Mouse (Mus musculus): ENCODE data around the gene Rfc1. TPM values are rescaled to one million over a fixed set of nuclear protein-coding genes. Genes with fewer than 3 reads are reported as not detected.
A peak's percentile ranks its signal among the peaks of the same experiment; 100 is the strongest.

The Rfc1 gene
- 44.2 and 46.5 TPM in 2 replicates for polyA plus RNA-seq (2015; fragmentation: Nextera tagmentation; extraction: Ambion mirVana)

DNA sequence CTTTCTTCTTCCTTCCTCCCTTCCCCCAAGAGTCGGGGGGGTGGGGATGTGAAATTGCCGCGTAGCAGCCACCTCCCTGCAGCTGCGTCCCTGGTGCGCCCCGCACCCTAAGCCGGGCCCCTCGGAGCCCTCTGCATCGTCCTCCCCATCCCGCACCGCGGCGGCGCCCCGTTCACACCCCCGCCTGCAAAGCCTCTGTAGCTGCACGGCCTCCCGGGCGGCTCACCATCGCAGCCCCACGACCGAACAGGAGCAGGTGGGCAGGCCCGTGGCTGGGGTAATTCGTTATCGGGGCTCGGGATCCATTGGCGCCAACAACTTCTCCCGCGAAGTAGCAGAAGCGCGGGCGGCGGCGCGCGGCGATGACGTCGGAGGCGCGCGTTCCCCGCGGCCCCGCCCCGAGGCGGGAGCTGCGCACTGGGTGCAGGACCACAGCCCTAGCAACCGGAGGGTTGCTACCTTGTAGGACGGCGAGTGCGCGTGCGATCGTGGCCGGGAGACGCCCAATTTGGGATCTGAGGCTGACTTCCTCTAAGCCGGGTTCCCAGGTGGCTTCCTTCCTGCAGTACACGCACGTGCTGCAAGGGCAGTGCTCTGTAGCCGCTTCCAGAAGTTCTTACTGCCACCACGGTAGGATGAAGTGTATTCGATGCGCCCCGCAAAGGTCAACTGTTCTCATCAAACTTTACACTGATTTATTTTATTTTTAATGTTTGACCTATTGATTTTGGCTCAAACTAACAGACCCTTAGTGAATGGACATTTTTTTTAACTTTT lies at the start of gene Rfc1:
Rfc1 (minus strand) TSS at position 373 of the 777 bp plus-strand sequence.
- Histone ChIP-seq H3K36me3 (no peaks in the 10 kb centered on the region), H3K27ac (replicated peaks) (peak within 1 kb of the TSS; percentile 67), H3K9ac (replicated peaks) (peak within 1 kb of the TSS; percentile 79), H3K4me3 (peak within 1 kb of the TSS; percentile 73), H3K9me3 (no peaks in the 10 kb centered on the region), H3K4me1 (peaks cover 14% of the 10 kb centered on the region), H3K4me2 (replicated peaks) (peak within 1 kb of the TSS; percentile 70), H3K27me3 (no peaks in the 10 kb centered on the region)
- ATAC-seq (replicated peaks) = peak; percentile 99
- under 1% methylated on average over 65 of the region's 65 CpGs for WGBS

DNA sequence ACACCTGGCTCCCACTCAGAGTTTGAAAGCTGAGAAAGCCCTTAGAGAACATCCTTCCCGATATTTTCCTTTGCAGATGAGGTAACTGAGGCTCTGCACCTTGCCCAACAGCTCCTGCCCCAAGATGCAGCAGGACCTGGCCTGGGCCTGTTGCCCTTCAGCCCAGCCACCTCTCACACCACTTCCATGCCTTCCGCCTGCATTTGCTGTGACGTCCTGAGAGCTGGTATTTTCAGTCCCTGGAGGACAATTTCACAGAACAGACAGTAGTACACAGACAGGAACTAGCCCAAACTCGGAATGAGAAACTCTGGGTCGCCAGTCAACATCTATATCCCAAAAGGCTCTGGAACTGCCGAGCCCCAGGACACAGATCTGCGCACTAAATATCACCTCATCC lies 39.3 kb upstream of the Rfc1 start:
- 86% methylated on average over 7 of the region's 7 CpGs for WGBS
- H3K9me3 ChIP-seq = no peaks in the 10 kb centered on the region

DNA sequence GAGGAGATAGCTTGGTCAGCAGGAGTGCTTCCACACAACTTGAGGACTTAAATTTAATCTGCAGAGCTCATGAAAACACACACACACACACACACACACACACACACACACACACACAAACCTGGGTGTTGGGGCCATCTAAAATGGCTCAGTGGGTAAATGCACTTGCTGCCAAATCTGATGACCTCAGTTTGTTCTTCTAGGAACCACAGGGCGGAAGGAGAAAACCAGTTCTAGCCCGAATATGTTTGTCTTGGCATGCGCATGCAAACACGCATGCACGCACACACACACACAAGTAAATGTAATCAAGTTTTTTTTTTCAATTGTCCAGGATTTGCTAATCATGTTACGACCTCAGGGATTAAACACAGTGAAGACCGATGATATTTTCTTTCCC lies 36.1 kb upstream of the Rfc1 start:
- no peaks in the 10 kb centered on the region for H3K9me3 ChIP-seq
- H3K27ac ChIP-seq (replicated peaks) = no peak overlapping the region
- H3K27me3 ChIP-seq = no peaks in the 10 kb centered on the region
- H3K9ac ChIP-seq (replicated peaks) = no peak overlapping the region
- no peaks in the 10 kb centered on the region for H3K4me1 ChIP-seq
- no peak overlapping the region for H3K4me2 ChIP-seq (replicated peaks)
- H3K36me3 ChIP-seq = no peaks in the 10 kb centered on the region
- WGBS = 95% methylated on average over 7 of the region's 7 CpGs
- H3K4me3 ChIP-seq = no peak overlapping the region
- no peak for ATAC-seq (replicated peaks)

More for the DNA sequence above, 39.3 kb upstream of the Rfc1 start:
- no peaks in the 10 kb centered on the region for H3K36me3 ChIP-seq
- H3K9ac ChIP-seq (replicated peaks) = no peak overlapping the region
- H3K4me2 ChIP-seq (replicated peaks) = no peak overlapping the region
- H3K27ac ChIP-seq (replicated peaks) = no peak overlapping the region
- no peaks in the 10 kb centered on the region for H3K27me3 ChIP-seq
- no peak for ATAC-seq (replicated peaks)
- H3K4me3 ChIP-seq = no peak overlapping the region
- H3K4me1 ChIP-seq = no peaks in the 10 kb centered on the region

DNA sequence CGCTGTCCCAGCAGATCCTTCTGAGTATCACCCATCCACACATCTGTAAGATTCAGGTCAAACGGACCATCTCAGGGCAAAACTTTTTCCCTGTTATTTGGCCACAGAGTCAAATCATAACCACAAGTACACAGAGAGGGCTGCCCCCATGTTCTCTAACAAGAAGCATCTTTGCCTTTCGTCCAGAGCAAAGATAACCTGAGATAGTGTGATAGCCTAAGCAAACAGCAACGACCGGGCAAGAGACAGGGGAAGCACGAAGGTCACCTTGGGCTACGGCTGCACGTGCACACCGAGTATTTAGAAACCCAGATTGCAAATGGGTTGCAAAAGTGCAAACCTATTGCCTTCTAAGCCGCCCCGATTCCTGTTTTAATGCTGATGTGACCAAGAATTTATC lies 32.4 kb upstream of the Rfc1 start:
- Histone ChIP-seq H3K27ac (replicated peaks) (no peak overlapping the region), H3K9ac (replicated peaks) (no peak overlapping the region), H3K4me1 (no peaks in the 10 kb centered on the region), H3K4me2 (replicated peaks) (no peak overlapping the region), H3K36me3 (no peaks in the 10 kb centered on the region), H3K27me3 (no peaks in the 10 kb centered on the region), H3K9me3 (no peaks in the 10 kb centered on the region), H3K4me3 (no peak overlapping the region)
- ATAC-seq (replicated peaks) = no peak
- 92% methylated on average over 11 of the region's 11 CpGs for WGBS

DNA sequence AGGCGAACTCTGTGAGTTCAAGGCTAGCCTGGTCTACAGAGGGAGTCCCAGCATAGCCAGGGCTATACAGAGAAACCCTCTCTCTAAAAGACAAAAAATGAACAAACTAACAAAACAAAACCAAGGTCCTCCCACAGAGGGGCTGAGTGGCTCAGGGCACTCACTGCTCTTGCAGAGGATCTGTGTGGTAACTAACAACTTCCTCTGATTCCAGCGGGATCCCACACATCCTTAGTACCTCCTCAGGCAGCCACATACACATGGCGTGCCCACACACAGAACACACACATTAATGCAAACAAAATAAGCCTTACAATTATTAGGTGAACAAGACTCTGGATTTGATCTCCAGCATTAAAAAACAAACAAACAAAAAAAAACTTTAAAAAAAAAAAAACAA lies 22.3 kb upstream of the Rfc1 start:
- Histone ChIP-seq H3K27me3 (no peaks in the 10 kb centered on the region), H3K27ac (replicated peaks) (no peak overlapping the region), H3K4me3 (no peak overlapping the region), H3K4me2 (replicated peaks) (no peak overlapping the region), H3K9me3 (no peaks in the 10 kb centered on the region), H3K36me3 (no peaks in the 10 kb centered on the region), H3K9ac (replicated peaks) (no peak overlapping the region), H3K4me1 (no peaks in the 10 kb centered on the region)
- WGBS = 93% methylated on average over 3 of the region's 3 CpGs
- no peak for ATAC-seq (replicated peaks)

DNA sequence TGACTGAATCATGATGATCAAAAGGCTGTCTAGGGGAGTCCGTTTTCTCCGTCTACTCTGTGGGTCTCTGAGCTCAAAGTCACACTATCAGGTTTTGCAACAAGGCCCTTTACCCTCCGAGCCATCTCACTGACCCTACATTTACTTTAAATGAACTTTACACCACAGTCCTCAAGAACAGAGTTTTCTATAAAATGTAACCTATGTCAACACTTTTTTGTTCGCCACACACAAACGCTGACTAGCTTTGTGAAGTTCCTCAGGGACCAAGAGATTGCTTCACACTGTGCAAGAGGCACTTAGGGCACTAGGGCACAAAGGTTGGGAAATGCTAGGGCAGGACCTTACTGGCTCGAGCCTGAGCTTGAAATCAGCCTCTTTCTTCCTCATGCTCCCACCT lies 21.4 kb upstream of the Rfc1 start:
- Histone ChIP-seq H3K4me3 (no peak overlapping the region), H3K9ac (replicated peaks) (no peak overlapping the region)

DNA sequence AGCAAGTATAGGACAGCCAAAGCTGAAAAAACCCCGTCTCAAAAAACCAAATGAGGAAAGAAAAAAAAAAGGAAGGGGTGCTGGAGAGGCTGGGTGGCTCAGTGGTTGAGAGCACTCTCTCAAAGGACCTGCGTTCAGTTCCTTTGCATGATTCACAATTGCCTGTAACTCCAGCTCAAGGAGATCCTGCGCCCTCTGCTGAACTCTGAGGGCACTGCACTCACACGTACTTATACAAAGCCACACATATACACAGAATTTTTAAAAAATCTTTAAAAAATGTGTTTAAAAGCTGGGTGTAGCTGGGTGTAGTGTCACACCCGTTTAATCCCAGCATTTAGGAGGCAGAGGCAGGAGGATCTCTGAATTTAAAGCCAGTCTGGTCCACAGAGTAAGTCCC lies 19.5 kb upstream of the Rfc1 start:
- Histone ChIP-seq H3K4me3 (no peak overlapping the region), H3K4me1 (no peaks in the 10 kb centered on the region), H3K4me2 (replicated peaks) (no peak overlapping the region), H3K9ac (replicated peaks) (no peak overlapping the region), H3K36me3 (no peaks in the 10 kb centered on the region), H3K27ac (replicated peaks) (no peak overlapping the region), H3K9me3 (no peaks in the 10 kb centered on the region), H3K27me3 (no peaks in the 10 kb centered on the region)
- 76% methylated on average over 5 of the region's 5 CpGs for WGBS
- no peak for ATAC-seq (replicated peaks)

More for the DNA sequence above, 21.4 kb upstream of the Rfc1 start:
- Histone ChIP-seq H3K4me2 (replicated peaks) (no peak overlapping the region), H3K27me3 (no peaks in the 10 kb centered on the region), H3K36me3 (no peaks in the 10 kb centered on the region), H3K4me1 (no peaks in the 10 kb centered on the region), H3K9me3 (no peaks in the 10 kb centered on the region), H3K27ac (replicated peaks) (no peak overlapping the region)
- WGBS = 91% methylated on average over 6 of the region's 6 CpGs
- ATAC-seq (replicated peaks) = no peak

DNA sequence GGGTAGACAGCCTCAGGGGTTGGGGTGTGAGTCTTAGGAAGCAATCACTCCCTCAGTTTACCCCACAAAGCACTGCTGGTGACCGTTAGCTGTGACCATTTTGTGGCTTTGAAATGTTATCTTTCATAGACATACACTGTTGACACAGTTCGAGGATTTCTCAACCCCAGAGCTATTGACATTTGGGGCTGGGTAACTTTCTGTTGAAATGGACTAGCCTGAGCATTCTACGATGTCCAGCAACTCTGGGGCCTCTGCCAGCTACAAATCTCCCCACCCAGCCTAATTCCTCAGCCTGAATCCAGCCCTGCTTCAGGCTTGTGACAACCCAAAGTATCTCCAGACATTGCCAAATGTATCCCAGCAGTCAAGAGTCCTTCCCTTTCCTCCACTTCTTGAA lies 18.6 kb upstream of the Rfc1 start:
- Histone ChIP-seq H3K27me3 (no peaks in the 10 kb centered on the region), H3K4me1 (no peaks in the 10 kb centered on the region), H3K9ac (replicated peaks) (no peak overlapping the region), H3K9me3 (no peaks in the 10 kb centered on the region), H3K4me3 (no peak overlapping the region), H3K27ac (replicated peaks) (no peak overlapping the region), H3K4me2 (replicated peaks) (no peak overlapping the region), H3K36me3 (no peaks in the 10 kb centered on the region)
- 92% methylated on average over 3 of the region's 3 CpGs for WGBS
- ATAC-seq (replicated peaks) = no peak

DNA sequence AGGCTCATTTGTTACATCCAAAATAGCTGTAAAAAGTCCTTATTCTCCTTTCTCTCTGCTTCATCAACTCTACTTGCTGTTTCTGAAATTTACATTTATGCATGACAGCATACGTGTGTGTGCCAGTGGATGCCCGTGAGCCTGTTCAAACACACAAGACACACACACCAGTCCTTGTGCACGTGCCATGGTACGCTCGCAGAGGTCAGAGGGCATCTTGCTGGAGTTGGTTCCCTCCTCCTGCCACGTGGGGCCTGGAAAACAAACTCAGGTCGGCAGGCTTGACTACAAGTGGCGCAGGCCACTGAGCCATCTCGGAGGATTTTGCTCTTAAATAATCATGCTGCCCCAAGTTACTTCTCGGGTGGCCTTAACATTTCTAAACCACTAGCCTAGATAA lies 15.0 kb upstream of the Rfc1 start:
- Histone ChIP-seq H3K9ac (replicated peaks) (no peak overlapping the region), H3K4me1 (no peaks in the 10 kb centered on the region), H3K27ac (replicated peaks) (no peak overlapping the region), H3K36me3 (no peaks in the 10 kb centered on the region), H3K27me3 (no peaks in the 10 kb centered on the region), H3K4me3 (no peak overlapping the region), H3K4me2 (replicated peaks) (no peak overlapping the region), H3K9me3 (no peaks in the 10 kb centered on the region)
- 81% methylated on average over 10 of the region's 10 CpGs for WGBS
- ATAC-seq (replicated peaks) = no peak

DNA sequence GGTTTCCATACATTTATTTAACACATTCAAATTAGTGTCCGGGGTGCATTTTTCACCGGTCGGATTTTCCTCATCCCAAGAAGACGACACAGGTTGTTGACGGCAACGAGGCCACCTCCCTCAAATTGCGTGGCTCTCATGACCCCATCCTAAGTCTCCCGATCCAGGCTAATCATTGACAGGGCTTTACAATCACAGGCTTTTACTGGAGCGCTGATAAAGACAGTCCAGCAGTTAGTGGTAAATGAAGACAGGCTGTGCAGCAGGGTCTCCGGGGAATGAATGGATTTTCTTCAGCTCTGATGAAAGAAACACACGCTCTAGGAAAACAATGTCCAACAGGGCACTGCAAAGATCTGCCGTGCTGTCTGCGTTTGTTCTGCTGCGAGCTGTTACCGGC lies 12.7 kb upstream of the Rfc1 start, which contains the start of gene Klb:
Klb (plus strand) TSS at position 147 of the 400 bp plus-strand sequence.
- no peak for ATAC-seq (replicated peaks)
- H3K27ac ChIP-seq (replicated peaks) = no peak within 1 kb of the TSS
- H3K4me2 ChIP-seq (replicated peaks) = 0 out of 2 replicates have a peak within 1 kb of the TSS, but pooled peaks have one; percentile 6
- H3K4me3 ChIP-seq = no peak within 1 kb of the TSS
- 51% methylated on average over 15 of the region's 15 CpGs for WGBS
- no peaks in the 10 kb centered on the region for H3K27me3 ChIP-seq
- H3K9me3 ChIP-seq = no peaks in the 10 kb centered on the region
- H3K9ac ChIP-seq (replicated peaks) = no peak within 1 kb of the TSS
- no peaks in the 10 kb centered on the region for H3K4me1 ChIP-seq
- H3K36me3 ChIP-seq = no peaks in the 10 kb centered on the region

DNA sequence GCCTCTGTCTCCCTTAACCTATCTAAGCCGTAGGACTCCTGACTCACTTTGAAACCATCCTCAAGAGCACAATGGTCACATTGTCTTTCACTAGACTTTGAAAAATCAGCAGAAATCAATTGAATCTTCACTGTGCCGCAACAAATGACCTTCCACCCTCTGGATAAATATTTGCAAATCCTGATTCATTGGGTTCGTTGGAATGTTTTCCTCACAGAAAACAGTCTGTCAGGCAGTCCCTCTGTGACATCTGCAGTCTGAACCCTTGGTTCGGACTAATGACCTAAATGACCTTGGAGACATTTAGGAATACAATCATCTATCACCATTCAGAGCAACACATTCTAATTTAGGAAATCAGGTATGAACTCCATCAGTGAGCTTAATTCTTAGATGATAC lies 4.7 kb upstream of the Rfc1 start:
- Histone ChIP-seq H3K27me3 (no peaks in the 10 kb centered on the region), H3K4me1 (peaks cover 3% of the 10 kb centered on the region; the same call in 1 of the 2 replicates), H3K4me2 (replicated peaks) (no peak overlapping the region), H3K9me3 (no peaks in the 10 kb centered on the region), H3K36me3 (no peaks in the 10 kb centered on the region), H3K27ac (replicated peaks) (no peak overlapping the region), H3K4me3 (no peak overlapping the region), H3K9ac (replicated peaks) (no peak overlapping the region)
- no peak for ATAC-seq (replicated peaks)
- WGBS = 64% methylated on average over 4 of the region's 4 CpGs

DNA sequence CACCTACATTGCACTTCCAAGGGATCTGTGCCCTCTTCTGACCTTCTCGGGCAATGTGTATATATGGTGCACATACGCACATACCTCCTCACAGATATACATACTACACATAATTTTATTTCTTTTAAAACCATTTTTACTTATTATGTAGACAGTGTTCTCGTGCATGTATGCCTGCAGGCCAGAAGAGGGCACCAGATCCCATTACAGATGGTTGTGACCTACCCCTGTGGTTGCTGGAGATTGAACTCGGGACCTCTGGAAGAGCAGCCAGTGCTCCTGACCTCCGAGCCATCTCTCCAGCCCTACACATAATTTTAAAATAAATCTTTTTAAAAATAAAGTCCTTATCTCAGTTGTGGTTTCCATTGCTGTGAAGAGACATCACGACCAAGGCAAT lies 2.9 kb upstream of the Rfc1 start:
- H3K9ac ChIP-seq (replicated peaks) = no peak overlapping the region
- no peak overlapping the region for H3K4me2 ChIP-seq (replicated peaks)
- peaks cover 14% of the 10 kb centered on the region for H3K4me1 ChIP-seq
- H3K27me3 ChIP-seq = no peaks in the 10 kb centered on the region
- H3K27ac ChIP-seq (replicated peaks) = no peak overlapping the region
- no peak overlapping the region for H3K4me3 ChIP-seq
- no peaks in the 10 kb centered on the region for H3K9me3 ChIP-seq
- ATAC-seq (replicated peaks) = no peak
- WGBS = 79% methylated on average over 6 of the region's 6 CpGs
- no peaks in the 10 kb centered on the region for H3K36me3 ChIP-seq

DNA sequence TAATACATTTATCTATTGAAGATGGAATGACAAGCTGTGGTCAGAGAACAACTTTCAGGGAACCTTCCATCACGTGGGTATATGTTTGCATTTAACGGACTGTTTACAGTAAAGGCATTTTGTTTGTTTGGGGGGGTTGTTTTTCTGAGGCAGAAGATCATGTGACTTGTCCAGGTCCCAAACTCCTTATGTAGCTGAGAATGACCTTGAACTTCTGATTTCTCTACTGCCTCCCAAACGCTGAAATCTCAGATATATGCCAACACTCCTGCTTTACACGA lies 545 bp upstream of the Rfc1 start:
- Histone ChIP-seq H3K4me2 (replicated peaks) (peak overlapping the region; percentile 70), H3K9me3 (no peaks in the 10 kb centered on the region), H3K36me3 (no peaks in the 10 kb centered on the region), H3K27ac (replicated peaks) (no peak overlapping the region), H3K4me3 (peak overlapping the region; percentile 73), H3K27me3 (no peaks in the 10 kb centered on the region), H3K9ac (replicated peaks) (peak overlapping the region; percentile 79; the same call in 1 of the 2 replicates), H3K4me1 (peaks cover 14% of the 10 kb centered on the region)
- WGBS = 27% methylated on average over 4 of the region's 4 CpGs
- peak; percentile 39 for ATAC-seq (replicated peaks)
